Mouse (Mus musculus): Measurements from ENCODE around the gene Olfr266. TPM values are rescaled to one million over a fixed set of nuclear protein-coding genes. Genes with fewer than 3 reads are reported as not detected.

Gene Olfr266
- not detected in 2 replicates for polyA plus RNA-seq (2016; fragmentation: Nextera tagmentation; extraction: Ambion mirVana)

GRCm38 (mm10) chr3:106826187-106826586 lies at the start of gene Olfr266:
Gene Olfr266, minus strand, starts transcription at chr3:106826287.
- Histone ChIP-seq H3K9me3 (replicated peaks) (no peaks in the 10 kb centered on the region), H3K4me3 (no peak within 1 kb of the TSS), H3K36me3 (no peaks in the 10 kb centered on the region), H3K27me3 (replicated peaks) (no peaks in the 10 kb centered on the region), H3K4me2 (no peak within 1 kb of the TSS), H3K9ac (no peak within 1 kb of the TSS), H3K4me1 (no peaks in the 10 kb centered on the region), H3K27ac (no peak within 1 kb of the TSS)
- 65% methylated on average over 1 of the region's 1 CpGs for WGBS (ENCODE audit: insufficient replicate concordance)
- no peak for ATAC-seq

GRCm38 (mm10) chr3:106875626-106876025 lies 49.5 kb upstream of the Olfr266 start:
- 81% methylated on average over 1 of the region's 1 CpGs for WGBS (ENCODE audit: insufficient replicate concordance)

DNA sequence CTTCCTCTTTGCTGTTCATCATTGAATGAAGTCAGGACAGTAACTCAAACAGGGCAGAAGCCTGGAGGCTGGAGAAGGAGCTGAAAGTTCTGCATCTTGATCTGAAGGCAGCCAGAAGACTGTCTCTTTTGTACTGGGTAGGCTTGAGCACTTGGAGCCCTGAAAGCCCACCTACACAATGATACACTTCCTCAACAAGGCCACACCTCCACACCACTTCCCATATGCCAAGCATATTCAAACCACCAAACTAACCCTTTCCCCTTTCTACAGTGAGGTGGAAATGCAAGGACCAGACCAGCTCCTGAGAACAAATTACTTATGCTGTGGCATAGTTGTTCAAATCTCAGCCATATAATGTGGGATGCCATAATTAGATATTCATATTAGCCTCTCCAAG lies 46.8 kb upstream of the Olfr266 start:
- ATAC-seq = no peak
- no peak overlapping the region for H3K9ac ChIP-seq
- no peak overlapping the region for H3K27ac ChIP-seq
- no peaks in the 10 kb centered on the region for H3K4me1 ChIP-seq
- no peak overlapping the region for H3K4me3 ChIP-seq
- H3K9me3 ChIP-seq (replicated peaks) = no peaks in the 10 kb centered on the region
- H3K27me3 ChIP-seq (replicated peaks) = no peaks in the 10 kb centered on the region
- no peaks in the 10 kb centered on the region for H3K36me3 ChIP-seq
- no peak overlapping the region for H3K4me2 ChIP-seq

More at GRCm38 (mm10) chr3:106875626-106876025, 49.5 kb upstream of the Olfr266 start:
- Histone ChIP-seq H3K4me2 (no peak overlapping the region), H3K36me3 (no peaks in the 10 kb centered on the region), H3K4me3 (no peak overlapping the region), H3K9ac (no peak overlapping the region), H3K27me3 (replicated peaks) (no peaks in the 10 kb centered on the region), H3K27ac (no peak overlapping the region), H3K9me3 (replicated peaks) (no peaks in the 10 kb centered on the region), H3K4me1 (no peaks in the 10 kb centered on the region)
- no peak for ATAC-seq

DNA sequence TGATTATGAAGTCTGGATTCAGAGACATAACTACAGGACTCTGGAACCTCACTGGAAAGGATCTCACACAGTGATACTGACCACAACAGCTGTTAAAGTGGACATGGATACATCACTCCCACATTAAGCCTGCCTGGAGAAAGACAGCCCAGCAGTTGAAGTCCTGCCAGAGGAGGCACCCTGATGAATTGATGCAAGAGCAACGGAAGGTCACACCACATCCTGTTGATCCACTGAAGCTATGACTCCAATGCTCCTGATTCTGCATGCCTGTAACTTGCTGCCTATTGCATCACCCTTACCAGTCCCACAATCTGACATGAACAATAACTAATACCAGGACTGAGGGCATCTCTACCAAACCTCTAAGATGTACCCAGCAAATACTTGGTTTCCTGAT lies 6.0 kb upstream of the Olfr266 start:
- Histone ChIP-seq H3K27me3 (replicated peaks) (no peaks in the 10 kb centered on the region), H3K4me3 (no peak overlapping the region), H3K4me2 (no peak overlapping the region), H3K9me3 (replicated peaks) (peaks cover 4% of the 10 kb centered on the region; the same call in 1 of the 2 replicates), H3K9ac (no peak overlapping the region), H3K36me3 (no peaks in the 10 kb centered on the region), H3K27ac (no peak overlapping the region), H3K4me1 (no peaks in the 10 kb centered on the region)
- no peak for ATAC-seq
- WGBS (ENCODE audit: insufficient replicate concordance) = 75% methylated on average over 1 of the region's 1 CpGs

DNA sequence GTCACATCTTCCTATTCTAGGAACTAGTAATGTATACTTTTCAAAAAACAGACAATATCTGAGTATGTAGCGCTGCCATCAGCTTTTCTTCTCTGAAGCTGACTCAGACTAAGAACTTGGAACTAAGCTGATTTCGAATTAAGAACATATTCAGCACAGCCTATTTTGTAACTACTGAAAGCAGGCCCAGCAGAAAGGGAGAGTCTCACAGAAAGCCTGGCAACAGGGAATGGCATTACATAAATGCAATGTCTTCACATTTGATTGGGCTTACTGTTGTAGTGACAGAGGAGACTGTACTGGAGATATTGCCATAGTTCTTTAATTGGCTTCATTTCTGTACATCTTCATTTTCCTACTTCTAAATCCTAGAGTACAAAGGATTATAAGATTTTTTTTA lies 8.4 kb downstream of the Olfr266 start:
- H3K4me3 ChIP-seq = no peak overlapping the region
- no peak overlapping the region for H3K4me2 ChIP-seq
- 51% methylated on average over 2 of the region's 2 CpGs for WGBS (ENCODE audit: insufficient replicate concordance)
- H3K4me1 ChIP-seq = no peaks in the 10 kb centered on the region
- H3K27ac ChIP-seq = no peak overlapping the region
- ATAC-seq = no peak
- H3K9ac ChIP-seq = no peak overlapping the region
- no peaks in the 10 kb centered on the region for H3K36me3 ChIP-seq
- H3K27me3 ChIP-seq (replicated peaks) = no peaks in the 10 kb centered on the region
- no peaks in the 10 kb centered on the region for H3K9me3 ChIP-seq (replicated peaks)

DNA sequence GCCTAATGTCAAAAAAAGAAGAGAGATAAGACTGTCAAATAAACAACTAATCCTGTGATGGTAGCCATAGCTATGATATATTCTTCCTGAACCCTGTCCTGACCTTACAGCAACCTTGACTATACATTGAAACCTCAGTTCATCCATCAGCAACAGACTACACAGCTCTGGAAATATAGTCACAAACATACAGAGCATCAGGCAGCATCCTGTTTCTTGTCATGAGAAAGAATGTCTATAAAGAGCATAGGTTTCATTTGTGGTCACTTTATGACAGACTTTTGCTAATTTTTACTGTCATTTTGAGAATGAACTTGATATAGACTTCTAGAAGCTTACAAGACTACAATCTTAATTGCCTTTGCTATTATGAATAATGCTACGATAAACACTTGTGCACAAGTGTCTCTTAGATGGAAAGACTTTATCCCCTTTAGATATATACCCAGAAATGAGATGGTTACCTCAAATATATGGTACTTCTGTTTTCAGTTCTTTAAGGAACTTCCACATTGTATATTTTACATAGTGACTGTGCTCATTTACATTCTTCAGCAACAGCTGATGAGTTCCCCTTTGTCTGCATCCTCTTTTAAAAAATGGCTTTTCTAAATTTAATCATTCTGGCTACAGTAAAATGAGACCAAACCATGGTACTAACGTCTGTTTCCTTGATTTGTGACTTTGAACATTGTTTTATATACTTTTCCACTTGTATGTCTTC lies 17.0 kb downstream of the Olfr266 start:
- H3K27me3 ChIP-seq (replicated peaks) = no peaks in the 10 kb centered on the region
- 47% methylated on average over 2 of the region's 2 CpGs for WGBS (ENCODE audit: insufficient replicate concordance)
- no peak for ATAC-seq
- H3K9me3 ChIP-seq (replicated peaks) = no peaks in the 10 kb centered on the region
- H3K4me1 ChIP-seq = no peaks in the 10 kb centered on the region
- H3K27ac ChIP-seq = no peak overlapping the region
- H3K9ac ChIP-seq = no peak overlapping the region
- H3K4me3 ChIP-seq = no peak overlapping the region
- H3K36me3 ChIP-seq = no peaks in the 10 kb centered on the region
- no peak overlapping the region for H3K4me2 ChIP-seq

DNA sequence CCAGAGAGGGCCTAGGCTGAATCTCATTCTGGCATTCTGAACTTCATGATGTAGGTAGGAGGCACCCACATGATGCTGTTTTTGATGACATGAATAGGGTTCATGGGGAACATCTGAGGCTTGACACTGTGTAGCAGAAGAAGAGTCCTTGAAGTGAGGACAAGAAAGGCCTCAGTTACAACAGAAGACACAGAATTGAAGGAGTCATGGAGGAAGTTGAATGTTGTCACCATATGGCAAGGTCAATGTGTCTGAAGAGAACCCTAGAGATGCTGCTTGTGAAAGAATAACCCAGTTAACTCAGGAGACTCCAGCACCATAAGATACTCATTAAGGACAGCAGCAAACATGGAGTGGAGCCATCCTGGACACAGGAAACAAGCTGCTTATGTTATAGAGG lies 28.0 kb downstream of the Olfr266 start:
- no peak overlapping the region for H3K9ac ChIP-seq
- no peak overlapping the region for H3K4me2 ChIP-seq
- no peak overlapping the region for H3K27ac ChIP-seq
- H3K36me3 ChIP-seq = no peaks in the 10 kb centered on the region
- H3K9me3 ChIP-seq (replicated peaks) = no peaks in the 10 kb centered on the region
- H3K4me1 ChIP-seq = no peaks in the 10 kb centered on the region
- H3K4me3 ChIP-seq = no peak overlapping the region
- ATAC-seq = no peak
- H3K27me3 ChIP-seq (replicated peaks) = no peaks in the 10 kb centered on the region

- peak; percentile 40; the same call in 1 of the 2 replicates for ATAC-seq
Measured at GRCm38 (mm10) chr3:106789930-106790329, 36.2 kb downstream of the Olfr266 start, which contains the start of gene Cd53. Gene Cd53, minus strand, starts transcription at chr3:106790149.

DNA sequence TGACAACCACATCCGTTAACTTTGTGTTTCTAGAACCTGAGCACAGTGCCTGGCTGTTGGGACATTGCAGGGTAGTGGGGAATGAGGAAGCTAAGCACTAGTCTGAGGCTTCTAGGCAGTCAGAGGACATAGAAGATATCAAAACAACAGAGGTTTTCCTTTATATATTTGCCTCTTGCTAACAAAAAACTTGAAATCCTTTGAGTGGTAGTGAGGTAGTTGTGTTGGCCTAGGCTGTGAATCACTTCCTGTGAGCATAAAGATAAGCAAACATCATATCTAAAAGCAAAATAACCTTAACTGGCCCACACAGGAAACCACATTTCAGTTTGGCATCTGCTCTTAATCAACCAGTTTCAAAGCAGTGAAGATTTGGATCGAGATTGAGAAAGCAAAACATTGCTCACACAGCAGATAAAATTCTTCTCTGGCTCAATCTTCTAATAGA lies 37.6 kb downstream of the Olfr266 start:
- no peak overlapping the region for H3K4me2 ChIP-seq
- H3K27ac ChIP-seq = no peak overlapping the region
- no peak overlapping the region for H3K4me3 ChIP-seq
- ATAC-seq = no peak
- WGBS (ENCODE audit: insufficient replicate concordance) = 8% methylated on average over 2 of the region's 2 CpGs
- no peak overlapping the region for H3K9ac ChIP-seq
- no peaks in the 10 kb centered on the region for H3K36me3 ChIP-seq
- H3K9me3 ChIP-seq (replicated peaks) = no peaks in the 10 kb centered on the region
- H3K27me3 ChIP-seq (replicated peaks) = no peaks in the 10 kb centered on the region
- H3K4me1 ChIP-seq = no peaks in the 10 kb centered on the region

More at GRCm38 (mm10) chr3:106789930-106790329, 36.2 kb downstream of the Olfr266 start, which contains the start of gene Cd53:
- Histone ChIP-seq H3K27ac (no peak within 1 kb of the TSS), H3K9me3 (replicated peaks) (no peaks in the 10 kb centered on the region), H3K9ac (no peak within 1 kb of the TSS), H3K4me1 (no peaks in the 10 kb centered on the region), H3K4me3 (0 out of 2 replicates have a peak within 1 kb of the TSS, but pooled peaks have one; percentile 5), H3K27me3 (replicated peaks) (no peaks in the 10 kb centered on the region), H3K36me3 (no peaks in the 10 kb centered on the region), H3K4me2 (no peak within 1 kb of the TSS)
- WGBS (ENCODE audit: insufficient replicate concordance) = 11% methylated on average over 2 of the region's 2 CpGs

DNA sequence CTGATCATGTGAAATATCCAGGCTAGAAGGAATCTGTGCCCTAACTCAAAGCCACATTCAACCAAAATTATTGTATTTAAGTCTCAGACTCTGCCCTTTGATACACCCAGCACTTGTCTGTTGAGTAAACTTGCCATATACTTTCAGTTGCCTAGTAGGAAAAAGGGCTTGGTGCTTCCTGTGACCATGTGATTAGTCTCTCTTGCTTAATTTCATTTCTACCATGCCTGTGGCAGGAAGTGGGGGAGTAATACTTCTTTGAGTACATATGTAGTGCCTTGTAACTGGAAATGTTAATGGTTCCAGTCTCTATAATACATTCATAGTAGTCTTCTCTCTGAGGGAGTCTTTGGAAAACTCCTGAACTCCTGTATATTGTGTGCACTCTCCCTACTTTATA lies 38.1 kb downstream of the Olfr266 start:
- no peaks in the 10 kb centered on the region for H3K4me1 ChIP-seq
- H3K27me3 ChIP-seq (replicated peaks) = no peaks in the 10 kb centered on the region
- no peak overlapping the region for H3K4me2 ChIP-seq
- H3K27ac ChIP-seq = no peak overlapping the region
- H3K9me3 ChIP-seq (replicated peaks) = no peaks in the 10 kb centered on the region
- no peaks in the 10 kb centered on the region for H3K36me3 ChIP-seq
- H3K9ac ChIP-seq = no peak overlapping the region
- no peak for ATAC-seq
- no peak overlapping the region for H3K4me3 ChIP-seq

- Histone ChIP-seq H3K9ac (no peak overlapping the region), H3K27me3 (replicated peaks) (no peaks in the 10 kb centered on the region), H3K4me1 (no peaks in the 10 kb centered on the region), H3K36me3 (no peaks in the 10 kb centered on the region), H3K4me3 (no peak overlapping the region), H3K9me3 (replicated peaks) (no peaks in the 10 kb centered on the region), H3K27ac (no peak overlapping the region), H3K4me2 (no peak overlapping the region)
- ATAC-seq = no peak
- 44% methylated on average over 3 of the region's 3 CpGs for WGBS (ENCODE audit: insufficient replicate concordance)
Measured at GRCm38 (mm10) chr3:106785130-106785529, 41.0 kb downstream of the Olfr266 start.

DNA sequence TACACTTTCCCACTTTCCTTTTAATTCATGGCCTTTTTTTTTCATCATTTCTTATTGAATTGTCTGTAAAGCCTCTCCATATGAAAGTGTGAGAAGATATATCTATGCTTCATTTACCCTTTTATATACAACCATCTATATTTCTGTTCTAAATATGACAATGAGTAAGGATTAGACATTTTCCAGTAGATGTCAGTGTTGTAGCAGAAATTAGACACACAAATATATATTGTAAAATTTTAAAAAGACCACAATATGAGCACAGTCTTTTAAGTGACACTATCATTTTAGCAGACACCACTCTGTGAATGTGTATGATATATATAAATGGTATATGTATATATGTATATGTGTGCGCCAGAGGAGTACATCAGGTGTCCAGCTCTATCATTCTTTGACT lies 54.3 kb downstream of the Olfr266 start:
- Histone ChIP-seq H3K4me1 (no peaks in the 10 kb centered on the region), H3K9me3 (replicated peaks) (no peaks in the 10 kb centered on the region), H3K27ac (no peak overlapping the region), H3K27me3 (replicated peaks) (no peaks in the 10 kb centered on the region), H3K36me3 (no peaks in the 10 kb centered on the region), H3K4me2 (no peak overlapping the region), H3K4me3 (no peak overlapping the region), H3K9ac (no peak overlapping the region)
- WGBS (ENCODE audit: insufficient replicate concordance) = 55% methylated on average over 1 of the region's 1 CpGs
- ATAC-seq = no peak
